22 mouse cellular contexts compared by ENCODE assay signal in genomic region chr3:53151081-53151480, GRCm38 (mm10).
DNase-seq lines count a peak whose midpoint lies in the region; ATAC-seq and TF ChIP-seq lines count a peak whose summit lies in the region.
"Had no signal": no experiment of that assay in that cellular context is flagged by ENCODE, and none has a peak within 500 bp of the region (broad histone marks: within the 10 kb centered on the region; RNA-seq: fewer than 3 reads in every experiment).

No protein-coding gene starts in this region.

- no peak for TF ChIP-seq CTCF in gastrocnemius, adult 2 months (IDR thresholded peaks at IDR 0.05)

- H3K9me3 ChIP-seq in kidney, embryonic 14.5 days (ENCODE audit: control insufficient read depth, low read length) = no peaks in the 10 kb centered on the region
- H3K9me3 ChIP-seq: embryonic facial prominence, embryonic 13.5 days; forebrain, embryonic 13.5 days had no signal

- DNase-seq in gastrocnemius, adult 2 months = no peak
- DNase-seq in gastrocnemius, postnatal 14 days = no peak
- peak; percentile 62 for DNase-seq in lung, postnatal 36 days
- no peak for DNase-seq in lung, postnatal 25 days (ENCODE audit: low spot score)
- peak; percentile 15 for DNase-seq in adipocyte (ENCODE audit: low spot score)
- DNase-seq in cerebellum, postnatal 14 days = no peak
- DNase-seq: adrenal gland, adult 2 months; adrenal gland, postnatal 25 days; cerebellum, adult 18-20 months; cerebellum, postnatal 36 days; forebrain, postnatal 0 days; gastrocnemius, postnatal 36 days; heart, adult 2 months; heart, postnatal 14 days had no signal

- no peak overlapping the region for H3K9ac ChIP-seq in kidney, embryonic 14.5 days (ENCODE audit: low read depth, low read length)
- H3K9ac ChIP-seq: embryonic facial prominence, embryonic 13.5 days; forebrain, embryonic 13.5 days; forebrain, postnatal 0 days; heart, embryonic 15.5 days; hindbrain, embryonic 13.5 days had no signal

- H3K36me3 ChIP-seq in kidney, embryonic 14.5 days (ENCODE audit: control insufficient read depth, insufficient read depth, low read length) = no peaks in the 10 kb centered on the region
- H3K36me3 ChIP-seq: embryonic facial prominence, embryonic 13.5 days; hindbrain, embryonic 13.5 days had no signal

- WGBS in kidney, embryonic 14.5 days = 65% methylated on average over 1 of the region's 1 CpGs

- H3K4me3 ChIP-seq in gastrocnemius, adult 2 months = no peak overlapping the region
- H3K4me3 ChIP-seq in kidney, embryonic 14.5 days (ENCODE audit: low read length) = no peak overlapping the region
- H3K4me3 ChIP-seq: embryonic facial prominence, embryonic 13.5 days; forebrain, embryonic 13.5 days; heart, adult 2 months; heart, embryonic 15.5 days; hindbrain, embryonic 13.5 days had no signal

- no peaks in the 10 kb centered on the region for H3K27me3 ChIP-seq in kidney, embryonic 14.5 days (ENCODE audit: control insufficient read depth, insufficient read depth, low read length)
- H3K27me3 ChIP-seq: embryonic facial prominence, embryonic 13.5 days; forebrain, embryonic 13.5 days; heart, embryonic 15.5 days; hindbrain, embryonic 13.5 days had no signal

- no peak overlapping the region for H3K4me2 ChIP-seq in kidney, embryonic 14.5 days (replicated peaks; ENCODE audit: low read depth, low read length)
- H3K4me2 ChIP-seq: embryonic facial prominence, embryonic 13.5 days; forebrain, embryonic 13.5 days; heart, embryonic 11.5 days; heart, embryonic 15.5 days; hindbrain, embryonic 13.5 days had no signal

- ATAC-seq in kidney, embryonic 14.5 days (ENCODE audit: low FRiP score, low TSS enrichment) = no peak
- ATAC-seq: activated CD4-positive, CD25-positive, alpha-beta regulatory T cell, adult 4 months; forebrain, embryonic 13.5 days; forebrain, postnatal 0 days; hindbrain, postnatal 0 days had no signal

- 0 out of 2 replicates have a peak overlapping the region, but pooled peaks have one; percentile 3 for H3K27ac ChIP-seq in gastrocnemius, adult 2 months
- no peak overlapping the region for H3K27ac ChIP-seq in kidney, embryonic 14.5 days (ENCODE audit: low read depth, low read length)
- H3K27ac ChIP-seq: embryonic facial prominence, embryonic 13.5 days; forebrain, embryonic 13.5 days; heart, adult 2 months; heart, embryonic 15.5 days; hindbrain, embryonic 13.5 days; hindbrain, postnatal 0 days had no signal

- intact Hi-C loops in gastrocnemius, adult 2 months (cut with DNase I) = no loop called here
- intact Hi-C loops in gastrocnemius, postnatal 14 days (cut with DNase I; ENCODE audit: low total_unique reads) = no loop called here

- no peaks in the 10 kb centered on the region for H3K4me1 ChIP-seq in kidney, embryonic 14.5 days (ENCODE audit: control insufficient read depth, insufficient read depth, low read length)
- H3K4me1 ChIP-seq: embryonic facial prominence, embryonic 13.5 days; forebrain, embryonic 13.5 days; hindbrain, embryonic 13.5 days had no signal

Comparison
In these comparisons a context has a peak if more than half of its experiments do, and no peak if none do; other contexts are left out.
1. DNase-seq: peak in lung, postnatal 36 days (single experiment) and adipocyte (single experiment); none in gastrocnemius, adult 2 months (single experiment), gastrocnemius, postnatal 14 days (single experiment), lung, postnatal 25 days (single experiment) and cerebellum, postnatal 14 days (0 of 2).